Mouse (Mus musculus): ENCODE data around the gene Aldh3b2.

- no peak for TF ChIP-seq ZC3H11A (IDR thresholded peaks at IDR 0.05; ENCODE audit: borderline replicate concordance, low read depth, low read length)
- no peak for TF ChIP-seq MAFK (IDR thresholded peaks at IDR 0.05; ENCODE audit: insufficient read depth, low read depth, low read length)
Observed at GRCm38 (mm10) chr19:3996747-3997146, 24.6 kb downstream of the Aldh3b2 start.
